Comparison of ENCODE assay signal across 18 mouse cellular contexts in the genomic region with DNA sequence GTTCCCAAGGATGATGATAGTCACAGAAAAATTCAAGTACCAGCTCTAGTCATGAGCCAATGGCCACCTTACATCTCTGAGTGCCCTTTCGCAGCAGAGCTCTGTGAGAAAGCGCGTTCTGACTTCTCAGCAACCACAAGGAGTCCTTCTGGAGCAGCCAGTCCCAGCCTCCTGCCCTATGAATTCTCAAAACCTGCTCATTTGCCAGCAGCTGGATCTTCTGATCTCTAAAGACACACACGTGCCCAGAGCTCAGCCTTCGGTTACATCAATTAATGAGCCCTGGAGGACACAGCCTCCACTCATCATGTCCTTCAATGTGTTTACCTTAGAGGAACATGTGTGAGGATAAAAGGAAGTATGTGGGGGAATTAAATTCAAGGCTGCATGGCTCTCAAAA.
"Had no signal": no experiment of that assay in that cellular context is flagged by ENCODE, and none has a peak within 500 bp of the region (broad histone marks: within the 10 kb centered on the region; RNA-seq: fewer than 3 reads in every experiment).

No protein-coding gene starts in this region.

- H3K4me1 ChIP-seq: intestine, embryonic 15.5 days; limb, embryonic 13.5 days; megakaryocyte, embryonic 14.5 days had no signal

- H3K9ac ChIP-seq: intestine, embryonic 15.5 days; limb, embryonic 13.5 days; liver, embryonic 12.5 days; liver, embryonic 15.5 days; lung, embryonic 15.5 days; midbrain, embryonic 12.5 days had no signal

- H3K4me2 ChIP-seq: intestine, embryonic 15.5 days; limb, embryonic 13.5 days; liver, embryonic 12.5 days; liver, embryonic 15.5 days; lung, embryonic 15.5 days; midbrain, embryonic 12.5 days had no signal

- DNase-seq: kidney, adult 11 months; kidney, adult 9 months; kidney, postnatal 14 days; kidney, postnatal 4 days; liver; lung, adult 18-20 months; lung, postnatal 10 days; lung, postnatal 36 days; thymus, adult 18-20 months; thymus, postnatal 14 days had no signal

- H3K27me3 ChIP-seq: intestine, embryonic 15.5 days; limb, embryonic 13.5 days; liver, embryonic 12.5 days; liver, embryonic 15.5 days; lung, embryonic 15.5 days; megakaryocyte, embryonic 14.5 days; midbrain, embryonic 12.5 days had no signal

- H3K9me3 ChIP-seq: intestine, embryonic 15.5 days; limb, embryonic 10.5 days; liver, embryonic 12.5 days; liver, embryonic 15.5 days; lung, embryonic 15.5 days; midbrain, embryonic 12.5 days had no signal

- H3K36me3 ChIP-seq: intestine, embryonic 15.5 days; limb, embryonic 10.5 days; limb, embryonic 13.5 days; liver, embryonic 12.5 days; liver, embryonic 15.5 days; lung, embryonic 15.5 days; midbrain, embryonic 12.5 days had no signal

- ATAC-seq: intestine, embryonic 15.5 days; liver, embryonic 12.5 days had no signal

- H3K27ac ChIP-seq: intestine, embryonic 15.5 days; limb, embryonic 10.5 days; limb, embryonic 13.5 days; liver, embryonic 12.5 days; liver, embryonic 15.5 days; lung, embryonic 15.5 days; midbrain, embryonic 12.5 days had no signal

- H3K4me3 ChIP-seq: intestine, embryonic 15.5 days; limb, embryonic 10.5 days; limb, embryonic 13.5 days; liver, embryonic 12.5 days; liver, embryonic 15.5 days; lung, embryonic 15.5 days; megakaryocyte, embryonic 14.5 days; midbrain, embryonic 12.5 days had no signal
